In genomic region chr8:3336658-3337524, GRCm38 (mm10) we compare ENCODE assay signal across 7 mouse cellular contexts. TPM values are rescaled to one million over a fixed set of nuclear protein-coding genes. Genes with fewer than 3 reads are reported as not detected.
DNase-seq lines count a peak whose midpoint lies in the region; ATAC-seq and TF ChIP-seq lines count a peak whose summit lies in the region.

No protein-coding gene starts in this region.

- 60% methylated on average over 9 of the region's 9 CpGs for WGBS in embryonic facial prominence, embryonic 12.5 days
- 62% methylated on average over 9 of the region's 9 CpGs for WGBS in intestine, postnatal 0 days
- WGBS in lung, embryonic 15.5 days, result 51% methylated on average over 9 of the region's 9 CpGs

- DNase-seq in urinary bladder, adult 2 months (ENCODE audit: low spot score), result peak; percentile 28
- DNase-seq in urinary bladder, postnatal 4 days (ENCODE audit: low spot score in 2 of 2), result no peak
- peak; percentile 58 to 59 for DNase-seq in adrenal gland, adult 18-20 months (ENCODE audit: low spot score in 2 of 2)
- peak; percentile 22 for DNase-seq in right cerebral cortex, postnatal 25 days

- H3K36me3 ChIP-seq in embryonic facial prominence, embryonic 12.5 days, result no peaks in the 10 kb centered on the region
- H3K36me3 ChIP-seq in intestine, postnatal 0 days (ENCODE audit: control insufficient read depth, insufficient read depth), result no peaks in the 10 kb centered on the region
- H3K36me3 ChIP-seq in lung, embryonic 15.5 days, result no peaks in the 10 kb centered on the region

- no peak overlapping the region for H3K27ac ChIP-seq in embryonic facial prominence, embryonic 12.5 days
- H3K27ac ChIP-seq in intestine, postnatal 0 days (ENCODE audit: low read depth, low read length), result no peak overlapping the region
- H3K27ac ChIP-seq in lung, embryonic 15.5 days, result no peak overlapping the region

- H3K4me1 ChIP-seq in embryonic facial prominence, embryonic 12.5 days, result no peaks in the 10 kb centered on the region
- no peaks in the 10 kb centered on the region for H3K4me1 ChIP-seq in intestine, postnatal 0 days (replicated peaks; ENCODE audit: control insufficient read depth, insufficient read depth, low read length)
- no peaks in the 10 kb centered on the region for H3K4me1 ChIP-seq in lung, embryonic 15.5 days

- TF ChIP-seq CTCF in intestine, postnatal 0 days (IDR thresholded peaks at IDR 0.05; ENCODE audit: low read depth), result peak; percentile 77

- H3K4me2 ChIP-seq in embryonic facial prominence, embryonic 12.5 days (replicated peaks), result no peak overlapping the region
- no peak overlapping the region for H3K4me2 ChIP-seq in intestine, postnatal 0 days (replicated peaks; ENCODE audit: low read depth)
- no peak overlapping the region for H3K4me2 ChIP-seq in lung, embryonic 15.5 days

- ATAC-seq in embryonic facial prominence, embryonic 12.5 days (ENCODE audit: insufficient number of reproducible peaks, insufficient read depth, low FRiP score, low TSS enrichment), result peak; percentile 47; the same call in 1 of the 2 replicates
- ATAC-seq in intestine, postnatal 0 days, result peak; percentile 51; the same call in 1 of the 2 replicates
- ATAC-seq in lung, embryonic 15.5 days (ENCODE audit: borderline replicate concordance, extremely low read depth, low FRiP score, low TSS enrichment), result peak; percentile 52; the same call in 1 of the 2 replicates

- no peaks in the 10 kb centered on the region for H3K27me3 ChIP-seq in embryonic facial prominence, embryonic 12.5 days
- no peaks in the 10 kb centered on the region for H3K27me3 ChIP-seq in intestine, postnatal 0 days (replicated peaks; ENCODE audit: control insufficient read depth, insufficient read depth, low read length)
- no peaks in the 10 kb centered on the region for H3K27me3 ChIP-seq in lung, embryonic 15.5 days

- no peak overlapping the region for H3K4me3 ChIP-seq in embryonic facial prominence, embryonic 12.5 days
- H3K4me3 ChIP-seq in intestine, postnatal 0 days (ENCODE audit: low read depth, low read length), result no peak overlapping the region
- H3K4me3 ChIP-seq in lung, embryonic 15.5 days, result no peak overlapping the region

- H3K9ac ChIP-seq in embryonic facial prominence, embryonic 12.5 days, result no peak overlapping the region
- no peak overlapping the region for H3K9ac ChIP-seq in intestine, postnatal 0 days (ENCODE audit: low read depth, low read length)
- H3K9ac ChIP-seq in lung, embryonic 15.5 days, result no peak overlapping the region

- H3K9me3 ChIP-seq in embryonic facial prominence, embryonic 12.5 days, result no peaks in the 10 kb centered on the region
- no peaks in the 10 kb centered on the region for H3K9me3 ChIP-seq in intestine, postnatal 0 days (ENCODE audit: control insufficient read depth)
- H3K9me3 ChIP-seq in lung, embryonic 15.5 days, result no peaks in the 10 kb centered on the region

RNA-seq across cellular contexts. Expression of gene A430078G23Rik, which starts 16.3 kb away (rescaled TPM):
- 0.37 and 0.65 TPM in 2 replicates for polyA plus RNA-seq in urinary bladder, adult 2 months (2012; rRNA removed)
- total RNA-seq in adrenal gland, adult 18-20 months (2021), result under 1 TPM in 1 of 2 experiments, not detected in 1; 0.38 TPM
- polyA plus RNA-seq in embryonic facial prominence, embryonic 12.5 days (2016; fragmentation: Nextera tagmentation; extraction: Ambion mirVana), result not detected in 2 replicates
- 0.16 and 0.41 TPM in 2 replicates for polyA plus RNA-seq in intestine, postnatal 0 days (2015; fragmentation: Nextera tagmentation; extraction: Ambion mirVana)
- polyA plus RNA-seq in lung, embryonic 15.5 days (2015; fragmentation: Nextera tagmentation; extraction: Ambion mirVana), result 0.08 and 0.59 TPM in 2 replicates

RNA-seq across cellular contexts. Expression of gene Arhgef18, which starts 55.9 kb away (rescaled TPM):
- polyA plus RNA-seq in urinary bladder, adult 2 months (2012; rRNA removed), result 34.0 and 36.5 TPM in 2 replicates
- total RNA-seq in adrenal gland, adult 18-20 months (2021), result 10 to 100 TPM; 31.0 to 34.2 TPM
- polyA plus RNA-seq in embryonic facial prominence, embryonic 12.5 days (2016; fragmentation: Nextera tagmentation; extraction: Ambion mirVana), result 11.4 and 13.0 TPM in 2 replicates
- polyA plus RNA-seq in intestine, postnatal 0 days (2015; fragmentation: Nextera tagmentation; extraction: Ambion mirVana), result 4.5 and 5.7 TPM in 2 replicates
- polyA plus RNA-seq in lung, embryonic 15.5 days (2015; fragmentation: Nextera tagmentation; extraction: Ambion mirVana), result 6.7 and 7.8 TPM in 2 replicates

RNA-seq across cellular contexts. Expression of gene Insr, which starts 57.5 kb away (rescaled TPM):
- 16.8 and 21.8 TPM in 2 replicates for polyA plus RNA-seq in urinary bladder, adult 2 months (2012; rRNA removed)
- 100 to 1,000 TPM; 121 to 156 TPM for total RNA-seq in adrenal gland, adult 18-20 months (2021)
- 38.1 and 39.6 TPM in 2 replicates for polyA plus RNA-seq in embryonic facial prominence, embryonic 12.5 days (2016; fragmentation: Nextera tagmentation; extraction: Ambion mirVana)
- polyA plus RNA-seq in intestine, postnatal 0 days (2015; fragmentation: Nextera tagmentation; extraction: Ambion mirVana), result 20.7 and 21.3 TPM in 2 replicates
- polyA plus RNA-seq in lung, embryonic 15.5 days (2015; fragmentation: Nextera tagmentation; extraction: Ambion mirVana), result 34.8 and 38.8 TPM in 2 replicates

Comparison
In these comparisons a context has a peak if more than half of its experiments do, and no peak if none do; other contexts are left out.
1. DNase-seq: peak in urinary bladder, adult 2 months (single experiment), adrenal gland, adult 18-20 months (2 of 2) and right cerebral cortex, postnatal 25 days (single experiment); none in urinary bladder, postnatal 4 days (0 of 2).
2. Peak in every context shown above with its lines, with median percentiles within 50 percentile points of each other: ATAC-seq.